Mouse (Mus musculus): Measurements from ENCODE around the gene Plekhg1.

GRCm38 (mm10) chr10:3940596-3940975, 200.4 kb downstream of the Plekhg1 start:
- no peak for TF ChIP-seq GATA1 (IDR thresholded peaks at IDR 0.05; ENCODE audit: borderline replicate concordance, low read length)
- no peak for TF ChIP-seq FLI1 (IDR thresholded peaks at IDR 0.05; ENCODE audit: low read length)

Measured in megakaryocyte, embryonic 14.5 days (primary cell).